Mouse (Mus musculus) MEL (cell line): Measurements from ENCODE around the gene Cacna2d4. TPM values are rescaled to one million over a fixed set of nuclear protein-coding genes. Genes with fewer than 3 reads are reported as not detected.

Experiments
- DNase-seq: peaks from one replicate; pipeline ENCODE4 v3.0.0; 2011; ENCODE audit warnings: low read depth, low spot score
- H3K27ac ChIP-seq: 2 replicates; pipeline ENCODE4 v1.5.1; 2012; ENCODE audit warnings: low read depth, mild to moderate bottlenecking, control low read depth, low read length, moderate library complexity; ENCODE audit not compliant: control insufficient read depth
- H3K27me3 ChIP-seq, 2 experiments: fragments of 150-350 bp in 1 of 2; sonication (generic) in 1 of 2; 2 replicates each; pipeline ENCODE4 v1.6.1; 2012; ENCODE audit warnings: low read length in 2 of 2, mild to moderate bottlenecking in 2 of 2, improper control_type of control experiment in 1 of 2, moderate library complexity in 1 of 2; ENCODE audit not compliant: insufficient read depth in 2 of 2, control insufficient read depth in 1 of 2
- H3K36me3 ChIP-seq, 2 experiments: 2 replicates each; pipeline ENCODE4 v1.6.1; 2012 to 2014; ENCODE audit warnings: low read length in 2 of 2, improper control_type of control experiment in 1 of 2, inconsistent platforms in 1 of 2, mild to moderate bottlenecking in 1 of 2; ENCODE audit not compliant: insufficient read depth in 2 of 2, control insufficient read depth in 1 of 2
- H3K4me1 ChIP-seq, 2 experiments: fragments of 150-350 bp in 1 of 2; sonication (generic) in 1 of 2; 2 replicates each; pipeline ENCODE4 v1.6.1; 2012; ENCODE audit warnings: low read length in 2 of 2, improper control_type of control experiment in 1 of 2, mild to moderate bottlenecking in 1 of 2; ENCODE audit not compliant: insufficient read depth in 2 of 2, control insufficient read depth in 1 of 2
- H3K4me3 ChIP-seq, 2 experiments: fragments of 150-350 bp in 1 of 2; sonication (generic) in 1 of 2; 2 replicates each; pipeline ENCODE4 v1.5.1; 2012; ENCODE audit warnings: low read depth in 2 of 2, low read length in 2 of 2, mild to moderate bottlenecking in 2 of 2, moderate library complexity in 2 of 2, control low read depth in 1 of 2, improper control_type of control experiment in 1 of 2; ENCODE audit not compliant: control insufficient read depth in 1 of 2, insufficient read depth in 1 of 2
- H3K79me2 ChIP-seq: 2 replicates; pipeline ENCODE4 v1.6.1; 2012; ENCODE audit warnings: mild to moderate bottlenecking, low read length, moderate library complexity; ENCODE audit not compliant: control insufficient read depth, poor library complexity, insufficient read depth
- H3K9ac ChIP-seq: 2 replicates; pipeline ENCODE4 v1.6.1; 2012; ENCODE audit warnings: low read depth, mild to moderate bottlenecking, control low read depth, low read length, moderate library complexity; ENCODE audit not compliant: control insufficient read depth, poor library complexity, severe bottlenecking
- H3K9me3 ChIP-seq: fragments of 150-350 bp; sonication (generic); replicated peaks from 2 replicates; pipeline ENCODE4 v1.6.1; 2012; ENCODE audit warnings: mild to moderate bottlenecking, low read length, improper control_type of control experiment, moderate library complexity; ENCODE audit not compliant: insufficient read depth
- CHD1 ChIP-seq: IDR thresholded peaks from 2 replicates; pipeline ENCODE4 v1.6.1; 2012; ENCODE audit warnings: low read depth, mild to moderate bottlenecking, inconsistent platforms, low read length, improper control_type of control experiment
- CTCF ChIP-seq, 3 experiments: IDR thresholded peaks in 2 of 3; conservative IDR thresholded peaks in 1 of 3; 2 replicates each; pipeline ENCODE4 v1.5.1; 2011 to 2012; ENCODE audit warnings: low read length in 3 of 3, low read depth in 2 of 3, mild to moderate bottlenecking in 2 of 3, improper control_type of control experiment in 1 of 3, inconsistent platforms in 1 of 3, mixed read lengths in 1 of 3, moderate library complexity in 1 of 3; ENCODE audit not compliant: control insufficient read depth in 1 of 3, insufficient read depth in 1 of 3, poor library complexity in 1 of 3, severe bottlenecking in 1 of 3
- ELF1 ChIP-seq: IDR thresholded peaks from 2 replicates; pipeline ENCODE4 v1.6.1; 2014; ENCODE audit warnings: low read depth, mild to moderate bottlenecking, inconsistent platforms, low read length, improper control_type of control experiment, moderate library complexity
- ETS1 ChIP-seq: IDR thresholded peaks from 2 replicates; pipeline ENCODE4 v1.6.1; 2012; ENCODE audit warnings: low read depth, mild to moderate bottlenecking, inconsistent platforms, low read length, improper control_type of control experiment, moderate library complexity
- MAFK ChIP-seq: IDR thresholded peaks from 2 replicates; pipeline ENCODE4 v1.6.1; 2011; ENCODE audit warnings: low read depth, mild to moderate bottlenecking, low read length, improper control_type of control experiment, borderline replicate concordance
- MAZ ChIP-seq: IDR thresholded peaks from 2 replicates; pipeline ENCODE4 v1.6.1; 2012; ENCODE audit warnings: low read depth, mild to moderate bottlenecking, inconsistent platforms, low read length, improper control_type of control experiment
- MEF2A ChIP-seq: IDR thresholded peaks from 2 replicates; pipeline ENCODE4 v1.6.1; 2014; ENCODE audit warnings: low read depth, mild to moderate bottlenecking, inconsistent platforms, low read length, improper control_type of control experiment; ENCODE audit not compliant: poor library complexity, insufficient replicate concordance, severe bottlenecking; ENCODE audit errors: extremely low read depth
- MYB ChIP-seq: IDR thresholded peaks from 2 replicates; pipeline ENCODE4 v1.6.1; 2011; ENCODE audit warnings: mild to moderate bottlenecking, low read depth, low read length, improper control_type of control experiment
- POLR2A ChIP-seq, 2 experiments: IDR thresholded peaks; 2 replicates each; pipeline ENCODE4 v1.6.1; 2011 to 2012; ENCODE audit warnings: low read length in 2 of 2, mild to moderate bottlenecking in 2 of 2, control low read depth in 1 of 2, improper control_type of control experiment in 1 of 2, low read depth in 1 of 2, moderate library complexity in 1 of 2; ENCODE audit not compliant: control insufficient read depth in 1 of 2, insufficient read depth in 1 of 2, poor library complexity in 1 of 2
- POLR2AphosphoS2 ChIP-seq: IDR thresholded peaks from 2 replicates; pipeline ENCODE4 v1.6.1; 2011; ENCODE audit warnings: low read length, improper control_type of control experiment
- POLR2AphosphoS5 ChIP-seq: IDR thresholded peaks from 2 replicates; pipeline ENCODE4 v1.6.1; 2012; ENCODE audit warnings: low read depth, borderline replicate concordance, mild to moderate bottlenecking, inconsistent platforms, low read length, moderate library complexity, mixed read lengths
- RAD21 ChIP-seq: IDR thresholded peaks from 2 replicates; pipeline ENCODE4 v1.6.1; 2011; ENCODE audit warnings: mild to moderate bottlenecking, low read depth, low read length, improper control_type of control experiment
- USF1 ChIP-seq: IDR thresholded peaks from 2 replicates; pipeline ENCODE4 v1.6.1; 2014; ENCODE audit warnings: low read depth, mild to moderate bottlenecking, inconsistent platforms, low read length, improper control_type of control experiment, moderate library complexity
- USF2 ChIP-seq, 2 experiments: IDR thresholded peaks; 2 replicates each; pipeline ENCODE4 v1.6.1; 2011 to 2012; ENCODE audit warnings: improper control_type of control experiment in 2 of 2, low read length in 2 of 2, borderline replicate concordance in 1 of 2, inconsistent platforms in 1 of 2, low read depth in 1 of 2, mild to moderate bottlenecking in 1 of 2; ENCODE audit not compliant: insufficient read depth in 1 of 2
- polyA plus RNA-seq, 2 experiments: library from polyadenylated mRNA; stranded (reverse) in 1 of 2; unstranded in 1 of 2; fragments of >175 nt in 1 of 2; fragments of >200 nt in 1 of 2; gene quantifications; 2 replicates each; pipeline versions ENCODE4 v1.2.1 to v1.2.4; 2012; ENCODE audit warnings: low replicate concordance in 2 of 2, low read depth in 1 of 2; ENCODE audit not compliant: insufficient read length in 2 of 2, insufficient read depth in 1 of 2, missing spikeins in 1 of 2
- total RNA-seq: library from RNA; depleted of rRNA; stranded (reverse); fragments of 300-350 nt; gene quantifications from 2 replicates; pipeline ENCODE4 v1.2.3, GENCODE M21; 2012

Gene Cacna2d4
- total and polyA plus RNA-seq, 3 experiments = 0.69 to 1.1 TPM; not detected in 1

GRCm38 (mm10) chr6:119337287-119337686, 101.0 kb downstream of the Cacna2d4 start:
- peaks cover 0 to 8% of the 10 kb centered on the region in 2 experiments; a peak in 2 of 4 replicates for H3K4me1 ChIP-seq
- H3K4me3 ChIP-seq = no peak overlapping the region
- peaks cover 0 to 2% of the 10 kb centered on the region in 2 experiments; a peak in 1 of 4 replicates for H3K36me3 ChIP-seq
- H3K9ac ChIP-seq = no peak overlapping the region
- H3K27ac ChIP-seq = no peak overlapping the region
- DNase-seq = no peak
- no peaks in the 10 kb centered on the region for H3K79me2 ChIP-seq
- H3K27me3 ChIP-seq = peaks cover 0 to 1% of the 10 kb centered on the region in 2 experiments; a peak in 1 of 4 replicates
- TF ChIP-seq POLR2AphosphoS2 (no peak), ETS1 (no peak), MAFK (no peak), POLR2AphosphoS5 (no peak), CTCF (IDR thresholded peaks at IDR 0.05 in 2 of 3, conservative IDR thresholded peaks at IDR 0.05 in 1 of 3; ENCODE audit: control insufficient read depth in 1 of 3, insufficient read depth in 1 of 3, low read depth in 2 of 3, low read length in 3 of 3, poor library complexity in 1 of 3, severe bottlenecking in 1 of 3) (no peak), MEF2A (no peak), ELF1 (no peak), POLR2A (IDR thresholded peaks at IDR 0.05; ENCODE audit: control insufficient read depth in 1 of 2, insufficient read depth in 1 of 2, low read depth in 1 of 2, low read length in 2 of 2, poor library complexity in 1 of 2) (no peak), USF2 (IDR thresholded peaks at IDR 0.05; ENCODE audit: borderline replicate concordance in 1 of 2, insufficient read depth in 1 of 2, low read depth in 1 of 2, low read length in 2 of 2) (no peak), USF1 (no peak)
- no peaks in the 10 kb centered on the region for H3K9me3 ChIP-seq

DNA sequence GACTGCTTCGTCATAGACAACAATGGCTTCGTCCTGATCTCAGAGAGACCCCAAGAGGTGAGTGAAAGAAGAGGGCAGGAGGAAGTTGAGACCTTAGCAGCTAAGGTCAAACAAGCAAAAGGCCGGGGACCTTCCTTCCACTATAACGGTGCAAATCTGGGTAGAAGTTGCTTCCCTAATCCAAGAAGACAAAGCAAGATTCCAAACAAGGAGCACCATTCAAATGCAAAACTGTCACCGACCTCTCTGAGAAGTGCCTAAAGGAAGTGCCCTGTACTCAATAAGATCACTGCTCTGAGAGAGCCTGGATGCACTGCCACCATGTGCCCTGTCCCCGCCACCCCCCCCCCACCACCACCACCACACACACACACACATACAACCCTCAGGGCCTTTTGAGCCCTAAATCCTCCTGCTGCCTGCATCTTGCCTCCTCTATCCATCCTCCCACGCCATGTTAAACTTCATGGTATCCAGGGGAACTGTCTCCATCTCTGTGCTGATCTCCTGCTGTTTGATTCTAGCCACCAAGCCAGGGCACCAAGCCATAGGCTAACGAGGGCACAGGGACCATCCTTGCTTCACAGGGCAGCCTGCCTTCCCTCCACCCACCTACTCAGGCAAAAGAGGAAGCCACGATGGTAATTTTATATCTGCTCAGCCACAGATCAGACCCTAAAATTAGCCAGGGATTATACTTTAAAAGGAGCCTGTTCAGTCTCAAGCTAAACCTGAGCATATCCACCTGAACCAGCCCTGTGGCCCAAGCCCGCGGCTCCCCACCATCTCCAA, 102.0 kb downstream of the Cacna2d4 start:
- DNase-seq = peak; percentile 43
- no peaks in the 10 kb centered on the region for H3K9me3 ChIP-seq
- no peak overlapping the region for H3K9ac ChIP-seq
- peaks cover 0 to 1% of the 10 kb centered on the region in 2 experiments; a peak in 1 of 4 replicates for H3K27me3 ChIP-seq
- no peak overlapping the region for H3K27ac ChIP-seq
- peaks cover 0 to 8% of the 10 kb centered on the region in 2 experiments; a peak in 2 of 4 replicates for H3K4me1 ChIP-seq
- no peak for TF ChIP-seq RAD21
- no peak for TF ChIP-seq CHD1
- no peak for TF ChIP-seq MEF2A
- no peak for TF ChIP-seq MAZ
- no peak for TF ChIP-seq MYB
- H3K4me3 ChIP-seq = no peak overlapping the region
- H3K79me2 ChIP-seq = no peaks in the 10 kb centered on the region
- H3K36me3 ChIP-seq = peaks cover 0 to 2% of the 10 kb centered on the region in 2 experiments; a peak in 1 of 4 replicates
